Mouse (Mus musculus) gastrocnemius, postnatal 36 days (tissue): ENCODE data around the gene Adamts8. TPM values are rescaled to one million over a fixed set of nuclear protein-coding genes. Genes with fewer than 3 reads are reported as not detected.
A peak's percentile ranks its signal among the peaks of the same experiment; 100 is the strongest.

Experiments used
- DNase-seq, 2 experiments: peaks; one replicate each; pipeline ENCODE4 v3.0.0; 2022
- intact Hi-C: fragments of 180-260 bp; cut with DNase I; formaldehyde crosslinking; loops from one replicate; pipeline ENCODE4 v1.15.1; 2025
- long read RNA-seq, 2 experiments: library from polyadenylated mRNA; stranded (forward); transcript quantifications; one replicate each; pipeline ENCODE4 v2.0.0; 2021
- total RNA-seq, 2 experiments: library from RNA; stranded (reverse); gene quantifications; 2 replicates each; pipeline ENCODE4 v1.2.3; 2021

Adamts8 gene
- total RNA-seq, result 1 to 10 TPM; 2.3 to 6.7 TPM
- long read RNA-seq, experiment 1, partial matches to known transcripts, result 1 of 1 reads
- long read RNA-seq, experiment 1, other reads (novel, unspliced or antisense), result 0 of 1 reads
- long read RNA-seq, experiment 2, transcript Adamts8-201 (9 exons, 3,631 nt), result major isoform, 8 of 14 reads
- long read RNA-seq, experiment 2, partial matches to known transcripts, result 5 of 14 reads
- long read RNA-seq, experiment 2, other reads (novel, unspliced or antisense), result 1 of 14 reads

GRCm38 (mm10) chr9:30942512-30943313, at the start of gene Adamts8:
Gene Adamts8 (plus strand): TSS chr9:30942562.
- peak in 1 of 2 experiments; percentile 21 for DNase-seq
- intact Hi-C loops, result loop anchor here (2.0 kb wide), 1 partner anchor 140 kb away; no protein-coding TSS in a partner anchor

GRCm38 (mm10) chr9:30895618-30896017, 46.7 kb upstream of the Adamts8 start:
- DNase-seq, result no peak
- intact Hi-C loops, result no loop called here

GRCm38 (mm10) chr9:30896752-30897151, 45.6 kb upstream of the Adamts8 start:
- intact Hi-C loops, result no loop called here
- DNase-seq, result peak; percentile 42 to 74

GRCm38 (mm10) chr9:30897169-30897568, 45.2 kb upstream of the Adamts8 start:
- intact Hi-C loops, result no loop called here
- DNase-seq, result no peak

- intact Hi-C loops, result no loop called here
These were observed 40.2 kb upstream of the Adamts8 start for GRCm38 (mm10) chr9:30902152-30902551.

GRCm38 (mm10) chr9:30902641-30903040, 39.7 kb upstream of the Adamts8 start:
- DNase-seq, result no peak
- intact Hi-C loops, result no loop called here

More at GRCm38 (mm10) chr9:30902152-30902551, 40.2 kb upstream of the Adamts8 start:
- DNase-seq, result no peak

GRCm38 (mm10) chr9:30903266-30903665, 39.1 kb upstream of the Adamts8 start:
- intact Hi-C loops, result no loop called here
- DNase-seq, result no peak

- intact Hi-C loops, result no loop called here
- DNase-seq, result no peak
These were observed 36.5 kb upstream of the Adamts8 start for GRCm38 (mm10) chr9:30905861-30906260.

- intact Hi-C loops, result no loop called here
- no peak for DNase-seq
These were observed 35.9 kb upstream of the Adamts8 start for GRCm38 (mm10) chr9:30906426-30906825.

GRCm38 (mm10) chr9:30907677-30908295, 34.6 kb upstream of the Adamts8 start:
- intact Hi-C loops, result no loop called here
- no peak for DNase-seq

- intact Hi-C loops, result no loop called here
- DNase-seq, result no peak
These were observed 34.1 kb upstream of the Adamts8 start for GRCm38 (mm10) chr9:30908296-30908690.

GRCm38 (mm10) chr9:30908973-30909372, 33.4 kb upstream of the Adamts8 start:
- intact Hi-C loops, result no loop called here
- no peak for DNase-seq

GRCm38 (mm10) chr9:30910491-30910890, 31.9 kb upstream of the Adamts8 start:
- intact Hi-C loops, result no loop called here
- no peak for DNase-seq

GRCm38 (mm10) chr9:30912161-30912560, 30.2 kb upstream of the Adamts8 start:
- DNase-seq, result no peak
- intact Hi-C loops, result no loop called here

GRCm38 (mm10) chr9:30913429-30913828, 28.9 kb upstream of the Adamts8 start:
- intact Hi-C loops, result no loop called here
- DNase-seq, result no peak

GRCm38 (mm10) chr9:30914241-30914640, 28.1 kb upstream of the Adamts8 start:
- intact Hi-C loops, result no loop called here
- DNase-seq, result no peak

- no peak for DNase-seq
- intact Hi-C loops, result no loop called here
These were observed 25.9 kb upstream of the Adamts8 start for GRCm38 (mm10) chr9:30916266-30916968.

GRCm38 (mm10) chr9:30918466-30919356, 23.7 kb upstream of the Adamts8 start:
- intact Hi-C loops, result no loop called here
- peak in 1 of 2 experiments; percentile 21 for DNase-seq

- peak; percentile 49 to 52 for DNase-seq
- intact Hi-C loops, result no loop called here
These were observed 22.7 kb upstream of the Adamts8 start for GRCm38 (mm10) chr9:30919686-30920085.

- DNase-seq, result peak; percentile 46 to 62
- intact Hi-C loops, result no loop called here
These were observed 21.6 kb upstream of the Adamts8 start for GRCm38 (mm10) chr9:30920736-30921135.
